14 mouse cellular contexts compared by ENCODE assay signal in the genomic region with DNA sequence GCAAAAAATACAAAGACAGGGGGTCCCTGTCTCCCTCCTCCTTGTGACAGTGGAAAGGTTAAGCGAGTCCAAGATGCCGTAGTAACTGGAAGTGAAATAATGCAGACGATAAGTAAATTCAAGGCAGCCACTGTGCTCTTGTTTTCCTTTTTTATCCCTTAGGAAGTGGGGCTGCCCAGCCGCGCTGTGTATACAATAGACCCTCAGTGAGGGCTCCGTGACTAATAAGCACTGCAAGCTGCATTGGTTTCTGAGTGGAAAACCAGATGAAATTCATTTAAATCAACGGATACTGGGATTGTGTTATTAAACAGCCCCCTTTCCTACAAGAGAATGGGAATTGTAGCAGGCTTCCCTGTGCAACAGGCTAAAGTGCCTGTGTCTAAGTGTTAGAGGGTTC. TPM values are rescaled to one million over a fixed set of nuclear protein-coding genes. Genes with fewer than 3 reads are reported as not detected.
DNase-seq lines count a peak whose midpoint lies in the region; ATAC-seq lines count a peak whose summit lies in the region.
"Had no signal": no experiment of that assay in that cellular context is flagged by ENCODE, and none has a peak within 500 bp of the region (broad histone marks: within the 10 kb centered on the region; RNA-seq: fewer than 3 reads in every experiment).

No protein-coding gene starts in this region.

- WGBS in hindbrain, embryonic 11.5 days, result 18% methylated on average over 7 of the region's 7 CpGs
- WGBS in midbrain, embryonic 10.5 days, result 20% methylated on average over 7 of the region's 7 CpGs

- no peaks in the 10 kb centered on the region for H3K36me3 ChIP-seq in hindbrain, embryonic 11.5 days (ENCODE audit: control insufficient read depth, insufficient read depth, low read length)
- peaks cover 7% of the 10 kb centered on the region; the same call in 1 of the 2 replicates for H3K36me3 ChIP-seq in midbrain, embryonic 10.5 days

- no peaks in the 10 kb centered on the region for H3K27me3 ChIP-seq in hindbrain, embryonic 11.5 days (ENCODE audit: control insufficient read depth, insufficient read depth, low read length)
- no peaks in the 10 kb centered on the region for H3K27me3 ChIP-seq in midbrain, embryonic 10.5 days (ENCODE audit: low read depth, poor library complexity, severe bottlenecking)
- H3K27me3 ChIP-seq: megakaryocyte, embryonic 14.5 days had no signal

- no peak overlapping the region for H3K9ac ChIP-seq in hindbrain, embryonic 11.5 days (ENCODE audit: low read depth, low read length)
- H3K9ac ChIP-seq: kidney, embryonic 15.5 days had no signal

- H3K27ac ChIP-seq in hindbrain, embryonic 11.5 days (ENCODE audit: low read depth, low read length), result no peak overlapping the region
- peak overlapping the region; percentile 46; the same call in 1 of the 2 replicates for H3K27ac ChIP-seq in midbrain, embryonic 10.5 days (replicated peaks)
- H3K27ac ChIP-seq: kidney, embryonic 15.5 days had no signal

- no peaks in the 10 kb centered on the region for H3K9me3 ChIP-seq in hindbrain, embryonic 11.5 days (ENCODE audit: control insufficient read depth, low read length)
- no peaks in the 10 kb centered on the region for H3K9me3 ChIP-seq in midbrain, embryonic 10.5 days (replicated peaks)
- H3K9me3 ChIP-seq: kidney, embryonic 15.5 days; megakaryocyte, embryonic 14.5 days had no signal

- peak; percentile 87 for ATAC-seq in hindbrain, embryonic 11.5 days (ENCODE audit: low FRiP score)
- no peak for ATAC-seq in erythroid progenitor cell, adult 5-6 weeks (replicated peaks; ENCODE audit: low FRiP score, poor library complexity, severe bottlenecking)
- ATAC-seq: CD4-positive, CD25-positive, alpha-beta regulatory T cell, adult 4 months had no signal

- no peak overlapping the region for H3K4me2 ChIP-seq in hindbrain, embryonic 11.5 days (replicated peaks; ENCODE audit: low read depth, low read length)
- H3K4me2 ChIP-seq: kidney, embryonic 15.5 days had no signal

- peaks cover 3% of the 10 kb centered on the region; the same call in 1 of the 2 replicates for H3K4me1 ChIP-seq in hindbrain, embryonic 11.5 days (replicated peaks; ENCODE audit: control insufficient read depth, insufficient read depth, low read length)
- H3K4me1 ChIP-seq in midbrain, embryonic 10.5 days, result peaks cover 20% of the 10 kb centered on the region

- peak; percentile 22 for DNase-seq in retina, postnatal 1 day
- no peak for DNase-seq in retina, embryonic 14.5 days (ENCODE audit: low spot score)
- peak; percentile 35 for DNase-seq in hindbrain, embryonic 11.5 days (ENCODE audit: low spot score)
- no peak for DNase-seq in midbrain, embryonic 10.5 days (ENCODE audit: low spot score)
- no peak for DNase-seq in cerebellum, postnatal 4 days (ENCODE audit: low spot score in 2 of 2)
- DNase-seq in right cerebral cortex, postnatal 10 days (ENCODE audit: low spot score in 2 of 2), result no peak
- DNase-seq in liver, result no peak
- DNase-seq: adrenal gland, postnatal 36 days; cerebellum, adult 18-20 months; thymus, postnatal 36 days had no signal

- no peak overlapping the region for H3K4me3 ChIP-seq in hindbrain, embryonic 11.5 days (ENCODE audit: low read depth, low read length)
- no peak overlapping the region for H3K4me3 ChIP-seq in midbrain, embryonic 10.5 days
- H3K4me3 ChIP-seq: kidney, embryonic 15.5 days; megakaryocyte, embryonic 14.5 days had no signal

RNA-seq across cellular contexts. Expression of gene Ltbp1, which starts 14.7 kb away (rescaled TPM):
- polyA plus RNA-seq in hindbrain, embryonic 11.5 days (2014; fragmentation: Nextera tagmentation; extraction: Ambion mirVana), result 5.5 and 5.7 TPM in 2 replicates
- 4.1 and 5.4 TPM in 2 replicates for polyA plus RNA-seq in midbrain, embryonic 10.5 days (2016; fragmentation: Nextera tagmentation; extraction: Ambion mirVana)
- 6.5 TPM in 1 of 2 replicates, not detected in the other for total RNA-seq in erythroid progenitor cell, adult 5-6 weeks (2015; ENCODE audit: low replicate concordance)
- total RNA-seq in erythroid progenitor cell, adult 5-6 weeks (2017; ENCODE audit: low replicate concordance), result 1.7 TPM in 1 of 2 replicates, not detected in the other

Comparison
In these comparisons a context has a peak if more than half of its experiments do, and no peak if none do; other contexts are left out.
1. DNase-seq: peak in retina, postnatal 1 day (single experiment) and hindbrain, embryonic 11.5 days (single experiment); none in retina, embryonic 14.5 days (single experiment), midbrain, embryonic 10.5 days (single experiment), cerebellum, postnatal 4 days (0 of 2), right cerebral cortex, postnatal 10 days (0 of 2) and liver (single experiment).